Mouse (Mus musculus): ENCODE results near the gene Wwox.

DNA sequence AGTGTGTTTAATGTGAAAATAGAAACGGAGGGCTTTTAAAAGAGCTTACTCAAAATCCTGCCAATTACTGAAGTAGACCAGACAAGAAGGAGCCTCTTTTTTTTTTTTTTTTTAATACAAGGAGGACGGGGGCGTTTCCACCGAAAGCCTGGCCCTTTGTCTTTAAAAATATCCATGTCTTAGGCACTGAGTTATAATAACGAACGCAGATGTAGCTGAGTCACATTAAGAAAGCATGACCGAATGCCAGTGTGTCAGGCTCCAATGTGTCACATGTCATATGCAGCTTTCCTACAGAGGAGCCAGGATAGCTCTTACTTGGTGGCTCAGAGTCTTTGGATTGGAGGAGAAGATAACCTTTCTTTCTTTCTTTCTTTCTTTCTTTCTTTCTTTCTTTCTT is 567.8 kb downstream of the Wwox start:
- TF ChIP-seq CTCF (IDR thresholded peaks at IDR 0.05; ENCODE audit: low read depth, low read length) (no peak), POLR2A (IDR thresholded peaks at IDR 0.05; ENCODE audit: borderline replicate concordance, low read depth, low read length) (no peak)
